Mouse (Mus musculus) forebrain, embryonic 12.5 days (tissue): ENCODE measurements around the gene Zfyve21. TPM values are rescaled to one million over a fixed set of nuclear protein-coding genes. Genes with fewer than 3 reads are reported as not detected.

Experiments used
- ATAC-seq: fragments of 200-750 bp; cut with Nextera tagmentation; 2 replicates; pipeline ENCODE4 v1.8.0; 2017; ENCODE audit warnings: moderate TSS enrichment; ENCODE audit not compliant: low FRiP score
- H3K27ac ChIP-seq: fragments of 300-500 bp; sonication (generic); 2 replicates; pipeline ENCODE4 v1.5.1; 2016; ENCODE audit warnings: mild to moderate bottlenecking
- H3K27me3 ChIP-seq: fragments of 300-500 bp; sonication (generic); 2 replicates; pipeline ENCODE4 v1.6.1; 2016; ENCODE audit warnings: mild to moderate bottlenecking
- H3K36me3 ChIP-seq: fragments of 300-500 bp; sonication (generic); replicated peaks from 2 replicates; pipeline ENCODE4 v1.6.1; 2016; ENCODE audit warnings: mild to moderate bottlenecking
- H3K4me1 ChIP-seq: fragments of 300-500 bp; sonication (generic); 2 replicates; pipeline ENCODE4 v1.6.1; 2016
- H3K4me2 ChIP-seq: fragments of 300-500 bp; sonication (generic); 2 replicates; pipeline ENCODE4 v1.6.1; 2016; ENCODE audit warnings: mild to moderate bottlenecking, moderate library complexity
- H3K4me3 ChIP-seq: fragments of 300-500 bp; sonication (generic); replicated peaks from 2 replicates; pipeline ENCODE4 v1.5.1; 2016; ENCODE audit warnings: mild to moderate bottlenecking
- H3K9ac ChIP-seq: fragments of 300-500 bp; sonication (generic); 2 replicates; pipeline ENCODE4 v1.6.1; 2016; ENCODE audit warnings: mild to moderate bottlenecking
- H3K9me3 ChIP-seq: fragments of 300-500 bp; sonication (generic); 2 replicates; pipeline ENCODE4 v1.6.1; 2016
- WGBS: fragments of 180-500 bp; shearing (Covaris S2); methylation state at CpG from one replicate; pipeline ENCODE4 v1.1.7; 2016; 5-methylcytosine and 5-hydroxymethylcytosine counted together
- polyA plus RNA-seq: library from polyadenylated mRNA; unstranded; fragments of >200 nt; fragmentation: Nextera tagmentation; extraction: Ambion mirVana; gene quantifications from 2 replicates; pipeline ENCODE4 v1.2.1, GENCODE M21; 2016

Zfyve21 gene
- polyA plus RNA-seq, 1 experiment from 2014 or later = 55.0 TPM

GRCm38 (mm10) chr12:111829447-111829846 lies 15.5 kb downstream of the Zfyve21 start:
- Histone ChIP-seq H3K9me3 (no peaks in the 10 kb centered on the region), H3K4me3 (no peak overlapping the region), H3K9ac (no peak overlapping the region), H3K4me1 (no peaks in the 10 kb centered on the region; the same call in 1 of the 2 replicates), H3K4me2 (no peak overlapping the region), H3K27ac (0 out of 2 replicates have a peak overlapping the region, but pooled peaks have one; percentile 19), H3K27me3 (no peaks in the 10 kb centered on the region), H3K36me3 (peaks cover 72% of the 10 kb centered on the region)
- ATAC-seq = no peak
- WGBS = 67% methylated on average over 5 of the region's 5 CpGs

GRCm38 (mm10) chr12:111829954-111830353 lies 16.0 kb downstream of the Zfyve21 start:
- no peak overlapping the region for H3K4me3 ChIP-seq
- H3K27ac ChIP-seq = 0 out of 2 replicates have a peak overlapping the region, but pooled peaks have one; percentile 19
- H3K4me2 ChIP-seq = no peak overlapping the region
- H3K9me3 ChIP-seq = no peaks in the 10 kb centered on the region
- no peak for ATAC-seq
- no peaks in the 10 kb centered on the region; the same call in 1 of the 2 replicates for H3K4me1 ChIP-seq
- H3K27me3 ChIP-seq = no peaks in the 10 kb centered on the region
- 90% methylated on average over 9 of the region's 9 CpGs for WGBS
- no peak overlapping the region for H3K9ac ChIP-seq
- H3K36me3 ChIP-seq = peaks cover 69% of the 10 kb centered on the region

GRCm38 (mm10) chr12:111830375-111830774 lies 16.4 kb downstream of the Zfyve21 start:
- H3K9me3 ChIP-seq = no peaks in the 10 kb centered on the region
- no peak for ATAC-seq
- 88% methylated on average over 10 of the region's 10 CpGs for WGBS
- no peaks in the 10 kb centered on the region for H3K27me3 ChIP-seq
- H3K36me3 ChIP-seq = peaks cover 65% of the 10 kb centered on the region
- no peak overlapping the region for H3K4me2 ChIP-seq
- H3K9ac ChIP-seq = no peak overlapping the region
- H3K4me3 ChIP-seq = no peak overlapping the region
- 0 out of 2 replicates have a peak overlapping the region, but pooled peaks have one; percentile 19 for H3K27ac ChIP-seq
- H3K4me1 ChIP-seq = no peaks in the 10 kb centered on the region; the same call in 1 of the 2 replicates

GRCm38 (mm10) chr12:111832643-111833042 lies 18.7 kb downstream of the Zfyve21 start:
- no peak overlapping the region for H3K4me3 ChIP-seq
- 88% methylated on average over 5 of the region's 5 CpGs for WGBS
- H3K27ac ChIP-seq = no peak overlapping the region
- no peaks in the 10 kb centered on the region for H3K27me3 ChIP-seq
- H3K36me3 ChIP-seq = peaks cover 44% of the 10 kb centered on the region
- ATAC-seq = no peak
- no peaks in the 10 kb centered on the region; the same call in 1 of the 2 replicates for H3K4me1 ChIP-seq
- H3K4me2 ChIP-seq = no peak overlapping the region
- no peak overlapping the region for H3K9ac ChIP-seq
- no peaks in the 10 kb centered on the region for H3K9me3 ChIP-seq

DNA sequence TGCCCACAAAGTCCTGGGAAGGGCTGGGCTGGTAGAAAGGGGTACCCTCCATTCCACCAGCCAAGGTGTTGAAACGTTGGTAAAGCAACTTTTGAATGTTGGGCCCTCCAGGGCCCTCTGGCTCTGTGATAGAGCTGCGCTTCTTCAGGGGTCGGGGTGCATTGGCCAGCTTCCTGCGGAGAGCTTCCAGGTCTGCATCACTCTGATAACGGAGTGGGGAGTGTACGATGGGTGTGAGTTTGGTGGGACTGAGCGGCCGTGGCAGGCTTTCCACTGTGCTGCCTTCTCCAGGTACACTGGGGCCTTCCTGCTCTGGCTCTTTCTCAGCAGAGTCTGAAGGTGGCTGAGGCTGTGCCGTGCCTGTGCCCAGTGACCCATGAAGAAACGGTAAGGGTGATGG lies 19.5 kb downstream of the Zfyve21 start:
- H3K9me3 ChIP-seq = no peaks in the 10 kb centered on the region
- no peaks in the 10 kb centered on the region; the same call in 1 of the 2 replicates for H3K4me1 ChIP-seq
- no peak overlapping the region for H3K4me3 ChIP-seq
- no peaks in the 10 kb centered on the region for H3K27me3 ChIP-seq
- ATAC-seq = no peak
- H3K4me2 ChIP-seq = no peak overlapping the region
- H3K27ac ChIP-seq = no peak overlapping the region
- WGBS = 89% methylated on average over 10 of the region's 10 CpGs
- peaks cover 36% of the 10 kb centered on the region for H3K36me3 ChIP-seq
- no peak overlapping the region for H3K9ac ChIP-seq

- 90% methylated on average over 15 of the region's 15 CpGs for WGBS
- Histone ChIP-seq H3K4me2 (no peak overlapping the region), H3K36me3 (no peaks in the 10 kb centered on the region), H3K9me3 (no peaks in the 10 kb centered on the region), H3K27me3 (no peaks in the 10 kb centered on the region), H3K4me1 (no peaks in the 10 kb centered on the region), H3K4me3 (no peak overlapping the region), H3K9ac (no peak overlapping the region), H3K27ac (no peak overlapping the region)
- no peak for ATAC-seq
These were observed 28.8 kb downstream of the Zfyve21 start for GRCm38 (mm10) chr12:111842565-111843433.

GRCm38 (mm10) chr12:111843470-111843869 lies 29.5 kb downstream of the Zfyve21 start:
- no peak overlapping the region for H3K27ac ChIP-seq
- no peak overlapping the region for H3K4me2 ChIP-seq
- H3K27me3 ChIP-seq = no peaks in the 10 kb centered on the region
- no peak overlapping the region for H3K4me3 ChIP-seq
- no peak overlapping the region for H3K9ac ChIP-seq
- ATAC-seq = no peak
- H3K36me3 ChIP-seq = no peaks in the 10 kb centered on the region
- H3K9me3 ChIP-seq = no peaks in the 10 kb centered on the region
- WGBS = 67% methylated on average over 2 of the region's 2 CpGs
- H3K4me1 ChIP-seq = no peaks in the 10 kb centered on the region

- Histone ChIP-seq H3K27ac (no peak overlapping the region), H3K27me3 (no peaks in the 10 kb centered on the region), H3K9me3 (0 out of 2 replicates have a peak, but pooled peaks cover 4% of the 10 kb centered on the region), H3K4me3 (no peak overlapping the region), H3K9ac (no peak overlapping the region), H3K4me2 (no peak overlapping the region), H3K4me1 (no peaks in the 10 kb centered on the region), H3K36me3 (no peaks in the 10 kb centered on the region)
- ATAC-seq = no peak
- 91% methylated on average over 4 of the region's 4 CpGs for whole genome bisulfite sequencing
These were observed 32.0 kb downstream of the Zfyve21 start for GRCm38 (mm10) chr12:111845953-111846352.

DNA sequence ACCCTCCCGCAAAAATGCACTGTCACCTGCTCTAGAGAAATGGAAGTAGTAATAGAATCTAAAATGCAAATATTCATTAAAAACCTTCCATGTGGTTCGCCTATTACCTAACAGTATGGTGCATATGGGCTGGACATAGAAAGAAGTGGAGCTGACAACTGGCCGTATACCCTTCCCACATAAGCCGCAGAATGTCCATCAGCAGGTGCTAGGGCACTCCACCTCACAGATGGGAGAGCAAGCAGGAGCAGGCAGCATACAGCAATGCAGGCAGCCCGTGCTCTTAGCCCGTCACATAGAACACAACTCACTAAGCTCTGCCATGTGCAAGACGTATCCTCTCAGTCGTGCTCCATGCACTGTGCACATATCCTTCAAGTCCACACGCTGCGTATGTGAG lies 32.8 kb downstream of the Zfyve21 start:
- no peak for ATAC-seq
- Histone ChIP-seq H3K36me3 (no peaks in the 10 kb centered on the region), H3K4me2 (no peak overlapping the region), H3K9ac (no peak overlapping the region), H3K27me3 (no peaks in the 10 kb centered on the region), H3K4me3 (no peak overlapping the region), H3K4me1 (peaks cover 2% of the 10 kb centered on the region; the same call in 1 of the 2 replicates), H3K9me3 (0 out of 2 replicates have a peak, but pooled peaks cover 4% of the 10 kb centered on the region), H3K27ac (no peak overlapping the region)
- WGBS = 91% methylated on average over 10 of the region's 10 CpGs

DNA sequence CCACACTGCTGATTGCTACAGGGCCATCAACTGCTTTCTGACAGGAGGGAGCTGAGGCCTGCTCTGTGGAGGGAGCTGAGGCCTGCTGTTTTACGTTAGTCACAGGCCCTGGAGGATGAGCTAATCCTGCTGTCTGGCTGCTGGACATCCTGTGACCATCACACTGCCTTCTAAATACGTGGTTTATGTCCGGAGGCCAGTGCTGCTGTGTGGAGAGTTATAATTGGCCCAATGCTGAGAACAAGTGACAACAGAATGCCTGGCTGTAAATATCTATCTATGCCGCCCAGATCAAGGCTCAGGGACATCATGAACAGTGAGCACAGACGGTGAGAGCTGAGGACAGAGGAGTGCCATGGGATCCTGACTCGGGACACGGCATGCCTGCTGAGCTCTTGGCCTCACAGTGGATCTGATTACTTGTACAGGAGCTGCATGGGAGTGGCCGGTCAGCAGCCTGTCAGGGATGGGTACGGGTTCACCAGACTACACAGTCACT lies 34.4 kb downstream of the Zfyve21 start:
- Histone ChIP-seq H3K4me1 (peaks cover 2% of the 10 kb centered on the region; the same call in 1 of the 2 replicates), H3K36me3 (no peaks in the 10 kb centered on the region), H3K27ac (no peak overlapping the region), H3K9ac (no peak overlapping the region), H3K9me3 (0 out of 2 replicates have a peak, but pooled peaks cover 4% of the 10 kb centered on the region), H3K4me2 (no peak overlapping the region), H3K4me3 (no peak overlapping the region), H3K27me3 (no peaks in the 10 kb centered on the region)
- WGBS = 78% methylated on average over 9 of the region's 9 CpGs
- no peak for ATAC-seq

- H3K36me3 ChIP-seq = no peaks in the 10 kb centered on the region
- no peak overlapping the region for H3K27ac ChIP-seq
- no peak for ATAC-seq
- H3K9ac ChIP-seq = no peak overlapping the region
- WGBS = 55% methylated on average over 2 of the region's 2 CpGs
- H3K4me1 ChIP-seq = peaks cover 2% of the 10 kb centered on the region; the same call in 1 of the 2 replicates
- H3K4me2 ChIP-seq = no peak overlapping the region
- H3K27me3 ChIP-seq = no peaks in the 10 kb centered on the region
- no peak overlapping the region for H3K4me3 ChIP-seq
- H3K9me3 ChIP-seq = 0 out of 2 replicates have a peak, but pooled peaks cover 4% of the 10 kb centered on the region
These were observed 37.3 kb downstream of the Zfyve21 start for GRCm38 (mm10) chr12:111851235-111851634.

- H3K27ac ChIP-seq = no peak overlapping the region
- no peaks in the 10 kb centered on the region for H3K27me3 ChIP-seq
- no peak overlapping the region for H3K9ac ChIP-seq
- H3K4me3 ChIP-seq = no peak overlapping the region
- ATAC-seq = no peak
- no peaks in the 10 kb centered on the region for H3K36me3 ChIP-seq
- H3K9me3 ChIP-seq = 0 out of 2 replicates have a peak, but pooled peaks cover 4% of the 10 kb centered on the region
- peaks cover 2% of the 10 kb centered on the region; the same call in 1 of the 2 replicates for H3K4me1 ChIP-seq
- 80% methylated on average over 5 of the region's 5 CpGs for WGBS
- no peak overlapping the region for H3K4me2 ChIP-seq
These were observed 37.8 kb downstream of the Zfyve21 start for GRCm38 (mm10) chr12:111851745-111852144.
